Mouse (Mus musculus) heart, adult 8-10 months (tissue): Measurements from ENCODE around the gene Cybrd1. TPM values are rescaled to one million over a fixed set of nuclear protein-coding genes. Genes with fewer than 3 reads are reported as not detected.
A peak's percentile ranks its signal among the peaks of the same experiment; 100 is the strongest.

Experiments used
- DNase-seq: peaks from one replicate; pipeline ENCODE4 v3.0.0; 2022; ENCODE audit warnings: low spot score
- total RNA-seq, 4 experiments: library from RNA; stranded (reverse); gene quantifications; 2 replicates each; pipeline ENCODE4 v1.2.4; 2022

Cybrd1 gene
- total RNA-seq, 4 experiments from 2014 or later: 1.4 to 3.9 (median 1.6) TPM

DNA sequence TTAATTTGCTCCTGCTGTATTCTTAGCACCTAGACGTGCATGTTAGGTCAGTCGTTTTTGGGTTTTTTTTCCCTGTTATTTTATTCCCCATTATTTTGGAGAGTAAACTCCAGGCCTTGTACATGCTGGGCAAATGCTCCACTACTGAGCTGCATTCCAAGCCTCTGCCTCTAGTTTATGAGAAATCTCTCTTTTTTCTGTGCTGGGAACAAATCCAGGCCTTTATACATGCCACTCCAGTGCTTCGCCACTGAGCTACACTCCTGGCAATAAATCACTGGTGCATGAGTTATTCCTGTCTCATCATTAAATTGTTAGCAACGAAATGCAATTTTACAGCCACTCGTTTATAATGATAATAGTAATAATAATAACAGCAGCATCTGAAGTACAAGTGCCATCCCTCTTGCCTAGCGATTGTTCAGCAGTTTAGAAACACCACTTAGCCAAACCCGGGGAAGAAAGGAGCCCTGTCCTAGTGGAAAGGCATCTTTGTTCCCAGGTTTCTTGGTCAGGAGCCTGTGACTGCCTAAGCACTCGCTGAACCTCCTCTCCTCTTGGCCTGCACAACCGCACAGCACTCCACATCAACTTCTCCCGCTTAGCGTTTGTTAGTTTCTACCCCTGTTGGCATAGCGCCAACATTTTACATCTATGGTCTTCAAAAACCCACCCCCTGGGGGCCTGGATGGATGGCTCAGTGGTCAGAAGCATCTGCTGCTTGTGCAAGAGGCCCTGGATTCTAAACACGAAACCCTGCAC lies 4.7 kb downstream of the Cybrd1 start:
- DNase-seq: no peak

DNA sequence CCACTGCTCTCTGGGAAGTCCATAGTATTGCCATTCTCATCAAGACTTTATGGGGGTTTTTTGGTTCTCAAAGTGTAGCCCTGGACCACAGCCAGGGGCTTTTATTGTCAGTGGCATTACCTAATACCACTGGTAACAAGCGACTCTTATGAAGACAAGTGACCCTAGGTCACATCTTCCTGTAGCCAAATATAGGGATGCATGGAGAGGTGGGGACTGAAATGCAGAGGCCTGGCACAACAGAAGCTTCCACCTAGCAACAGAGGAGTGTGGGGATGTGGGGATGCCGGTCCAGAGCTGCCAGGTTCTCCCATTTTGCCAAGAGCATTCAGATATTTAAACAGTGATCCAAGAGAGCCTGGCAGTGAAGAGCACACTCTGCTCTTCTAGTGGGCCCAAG lies 5.9 kb downstream of the Cybrd1 start:
- DNase-seq: no peak

DNA sequence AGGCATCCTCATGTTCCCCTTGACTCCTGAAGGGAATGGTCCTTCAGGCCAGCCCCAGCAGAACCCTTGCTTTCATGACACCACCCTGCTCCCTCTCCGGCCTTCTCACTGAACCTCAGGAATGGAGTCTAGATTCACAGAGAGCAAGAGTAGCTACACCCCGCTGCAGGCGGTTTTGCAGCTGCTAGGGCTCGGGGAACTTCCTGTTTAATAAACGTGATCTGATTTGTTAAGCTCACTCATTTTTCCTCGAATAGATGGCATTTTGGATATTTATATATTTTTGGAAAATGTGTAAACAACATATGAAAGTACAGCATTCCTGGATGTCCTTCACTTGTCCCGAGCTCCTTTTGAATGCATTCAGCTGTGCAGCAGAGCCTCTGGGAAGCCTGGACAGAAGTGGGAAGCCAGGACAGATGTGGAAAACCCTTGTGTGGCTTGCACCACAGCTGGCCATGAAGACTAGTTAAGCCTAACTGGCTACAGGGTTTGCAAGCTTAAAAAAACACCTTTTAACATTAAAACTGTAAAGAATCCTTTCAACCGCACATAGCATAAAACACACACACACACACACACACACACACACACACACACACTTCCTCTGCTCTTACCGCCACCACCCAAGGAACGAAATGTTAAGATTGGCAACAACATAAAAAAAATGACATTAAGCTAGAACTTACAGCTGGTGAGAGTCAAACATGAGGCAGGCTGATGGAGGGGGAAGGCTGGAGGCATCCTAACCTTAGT lies 10.2 kb downstream of the Cybrd1 start:
- DNase-seq: no peak

DNA sequence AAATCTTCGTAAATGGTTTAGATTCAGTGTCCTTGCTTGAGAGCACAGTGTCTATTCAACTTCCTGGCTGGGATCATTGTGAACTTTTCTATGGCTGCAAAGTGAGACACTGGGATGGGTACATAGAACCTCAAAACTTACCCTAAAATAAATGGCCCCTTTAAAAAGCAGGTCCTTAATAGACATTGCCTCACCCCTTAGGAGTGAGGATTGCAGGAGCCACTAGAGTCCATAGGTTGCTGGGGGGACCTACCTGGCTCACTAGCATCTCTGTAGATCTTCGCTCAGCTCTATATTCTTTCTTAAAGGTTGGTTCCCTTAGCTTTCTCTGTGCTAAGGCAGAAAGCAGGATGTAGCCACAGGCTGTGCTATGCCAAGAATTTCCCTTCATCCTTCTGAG lies 12.6 kb downstream of the Cybrd1 start:
- DNase-seq: no peak

DNA sequence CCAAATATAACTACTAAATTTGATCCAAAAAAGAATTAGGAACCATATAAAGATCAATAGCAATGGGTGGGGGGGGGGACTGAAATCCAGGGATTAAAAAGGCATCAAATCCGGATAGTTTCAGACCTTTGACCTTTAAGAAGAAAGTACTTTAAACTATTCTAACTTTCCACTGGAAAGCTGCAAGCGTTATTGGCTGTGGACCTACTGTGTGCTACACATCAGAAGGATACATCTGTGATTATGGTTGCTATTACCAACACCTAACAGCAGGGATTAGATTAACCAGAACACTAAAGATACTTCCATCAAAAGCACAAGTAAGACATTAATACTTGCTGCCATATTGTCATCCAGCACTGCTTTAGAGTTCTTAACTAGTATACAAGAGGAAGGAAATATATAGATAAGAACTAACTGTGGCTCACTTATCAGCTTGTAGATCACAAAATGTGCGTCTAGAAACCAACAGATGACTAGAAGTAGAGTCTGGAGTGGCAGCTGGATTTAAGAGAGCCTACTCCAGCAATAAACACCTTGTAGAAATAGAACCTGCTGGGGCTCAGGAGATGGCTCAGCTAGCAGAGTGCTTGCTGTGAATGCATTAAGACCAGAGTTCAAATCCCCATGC lies 14.3 kb downstream of the Cybrd1 start:
- DNase-seq: no peak

DNA sequence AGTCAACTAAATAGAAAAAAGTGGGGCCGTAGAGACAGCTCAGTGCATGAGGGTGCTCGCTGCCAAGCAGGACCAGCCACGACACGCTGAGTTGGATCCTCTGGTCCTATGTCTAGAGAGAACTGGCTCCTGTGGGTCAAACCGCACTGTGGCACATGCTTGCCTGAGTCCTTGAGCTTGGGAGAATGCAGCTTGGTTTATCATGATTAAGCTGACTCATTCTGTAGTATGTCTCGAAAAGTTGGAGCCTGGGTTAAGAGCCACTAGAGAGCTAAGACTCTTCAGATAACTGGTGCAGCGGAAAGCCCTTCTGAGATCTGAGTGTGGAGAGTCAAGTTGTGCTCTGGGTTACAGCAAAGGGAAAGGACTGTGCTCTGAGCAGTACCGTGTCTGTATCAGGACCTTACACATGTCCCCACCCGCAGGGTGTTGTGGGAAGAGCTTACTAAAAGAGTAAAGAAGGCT lies 16.4 kb downstream of the Cybrd1 start:
- no peak for DNase-seq

DNA sequence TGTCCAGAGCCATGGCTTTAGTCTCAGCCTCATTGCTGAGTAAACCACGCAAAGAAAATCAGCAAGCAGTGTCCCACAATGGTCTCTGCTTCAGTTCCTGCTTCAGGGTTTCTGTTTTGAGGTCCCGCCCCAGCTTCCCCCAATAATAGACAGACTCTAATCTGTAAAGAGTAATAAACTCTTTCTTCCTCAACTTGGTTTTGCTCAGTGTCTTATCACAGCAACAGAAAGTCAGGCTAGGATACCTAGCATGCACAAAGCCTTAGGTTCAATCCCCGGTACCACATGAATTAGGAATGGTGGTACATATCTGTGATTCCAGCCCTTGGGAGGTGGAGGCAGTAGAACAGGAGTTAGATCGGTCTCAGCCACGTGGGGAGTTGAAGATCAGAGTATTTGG lies 17.1 kb downstream of the Cybrd1 start:
- no peak for DNase-seq

DNA sequence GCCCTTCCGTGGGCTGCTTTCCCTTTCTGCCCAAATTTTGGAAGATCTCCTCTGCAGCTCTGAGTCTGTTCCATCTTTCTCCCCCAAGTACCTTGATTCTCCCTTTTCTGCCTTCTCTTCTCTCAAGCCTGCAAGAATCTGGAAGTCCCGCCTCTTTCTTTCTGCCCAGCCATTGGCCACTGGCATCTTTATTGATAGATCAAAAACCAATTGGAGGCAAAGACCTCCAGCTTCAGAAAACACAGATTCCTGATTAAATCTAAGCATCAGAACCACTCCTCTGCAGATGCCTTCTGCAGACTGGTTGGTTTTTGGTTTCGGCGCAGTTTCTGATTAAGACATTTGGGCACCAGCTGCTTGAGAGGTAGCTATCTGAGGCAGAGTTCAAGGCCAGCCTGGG lies 22.9 kb downstream of the Cybrd1 start:
- DNase-seq: no peak

DNA sequence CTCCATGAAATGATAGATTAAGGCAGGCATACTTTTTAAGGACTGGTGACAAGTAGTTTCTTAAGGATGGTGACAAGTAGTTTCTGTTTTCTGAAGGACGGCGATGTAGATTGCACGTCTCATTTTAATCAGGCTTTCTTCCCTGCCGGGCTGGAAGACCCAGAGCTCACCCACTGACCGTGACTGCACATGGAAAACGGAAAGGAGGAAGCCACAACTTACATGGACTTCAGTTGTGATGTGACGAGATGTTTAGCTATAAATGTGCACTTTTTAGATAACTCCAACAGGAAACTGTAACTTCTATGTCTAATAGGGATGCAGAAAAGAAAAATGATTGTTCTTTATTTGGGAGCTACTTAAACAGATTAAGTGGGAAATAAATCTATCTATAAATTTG lies 24.7 kb downstream of the Cybrd1 start:
- no peak for DNase-seq

DNA sequence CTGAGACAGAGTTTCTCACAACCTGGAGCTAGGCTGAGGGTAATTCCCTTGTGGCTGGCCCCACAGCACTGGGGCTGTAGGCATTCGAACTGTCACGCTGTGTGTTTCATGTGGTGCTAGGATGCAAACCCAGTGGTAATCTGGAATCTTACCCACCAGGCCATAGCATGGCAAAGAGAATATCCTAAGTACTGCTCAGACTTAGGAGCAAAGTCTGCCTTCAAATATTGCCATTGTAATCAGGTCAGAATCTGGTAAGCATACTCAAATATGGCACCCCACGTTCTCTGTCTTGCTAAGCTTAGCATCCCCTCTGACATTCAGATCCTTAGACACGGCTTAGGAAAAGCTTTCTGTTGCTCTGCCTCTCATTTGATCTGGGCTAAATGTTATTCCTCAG lies 28.1 kb downstream of the Cybrd1 start:
- no peak for DNase-seq

DNA sequence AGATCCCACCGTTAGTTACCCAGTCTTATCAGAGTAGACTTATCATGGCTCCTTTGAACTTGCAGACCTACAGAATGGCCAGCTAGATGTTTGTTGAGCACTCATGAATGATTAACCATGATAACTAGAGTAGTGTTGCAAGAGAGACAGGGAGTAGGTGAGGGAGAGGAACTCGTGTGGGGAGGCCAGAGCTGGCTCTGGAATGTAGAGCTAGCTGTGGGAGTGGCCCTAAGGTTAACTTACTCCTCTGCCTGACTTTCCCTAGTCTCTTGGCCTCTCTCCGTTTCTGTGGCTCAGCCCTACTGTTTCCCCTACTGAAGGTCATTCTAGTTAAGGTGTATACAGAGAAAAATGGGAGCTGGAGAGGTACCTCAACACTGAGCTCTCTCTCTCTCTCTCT lies 28.5 kb downstream of the Cybrd1 start:
- DNase-seq: no peak

DNA sequence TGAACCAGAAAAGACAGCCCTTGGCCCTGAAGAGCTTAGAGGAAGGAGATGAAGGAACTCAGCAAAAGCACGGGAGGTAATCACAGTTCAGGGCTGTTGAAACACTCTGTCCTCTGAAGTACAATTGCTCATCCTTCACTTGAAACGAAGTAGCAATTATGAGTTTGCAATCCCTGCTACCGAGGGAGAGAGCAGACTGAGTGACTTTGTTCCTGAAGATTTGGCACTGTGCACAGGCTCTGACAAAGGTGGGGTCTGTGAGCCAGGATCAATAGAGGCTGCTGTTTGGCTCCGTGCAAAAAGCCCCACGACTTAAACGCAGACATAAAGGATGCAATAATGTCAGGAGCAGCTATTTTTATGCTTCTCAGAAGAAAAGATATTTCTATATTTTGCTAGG lies 30.1 kb downstream of the Cybrd1 start:
- no peak for DNase-seq

DNA sequence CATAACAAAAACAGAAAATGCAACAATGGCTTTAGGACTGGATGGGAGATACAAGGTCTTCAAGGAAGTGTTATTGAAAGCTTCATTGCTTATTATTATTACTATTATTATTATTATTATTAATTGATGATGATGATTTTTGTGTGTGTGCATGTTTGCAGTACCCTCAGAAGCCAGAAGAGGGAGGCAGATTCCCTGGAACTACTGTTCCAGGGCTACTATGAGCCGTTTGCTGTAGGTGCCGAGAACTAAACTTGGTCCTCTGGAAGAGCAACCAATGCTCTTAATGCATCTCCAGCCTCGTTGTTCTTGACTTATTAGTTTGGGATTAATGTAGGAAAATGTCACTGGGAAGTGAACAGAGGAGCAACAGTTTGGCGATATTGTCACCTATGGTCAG lies 34.4 kb downstream of the Cybrd1 start:
- DNase-seq: no peak

DNA sequence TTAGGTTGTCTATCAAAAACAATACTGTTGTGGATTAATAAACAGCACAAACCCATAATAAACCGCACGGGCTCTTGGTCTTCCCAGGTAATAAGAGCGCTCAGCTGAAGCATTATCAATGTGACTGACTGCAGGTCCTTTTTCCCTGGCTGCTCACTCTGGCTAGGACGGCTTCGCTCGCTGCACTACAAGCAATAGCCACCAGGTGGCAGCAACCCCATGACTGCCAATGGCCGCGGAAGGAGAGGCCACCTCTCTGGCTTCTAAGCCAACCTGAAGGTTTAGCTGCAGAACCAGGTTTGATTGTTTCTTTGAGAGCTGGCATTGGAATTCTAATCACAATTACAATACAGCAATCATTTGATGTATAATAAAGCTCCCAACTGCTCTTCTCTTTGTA lies 37.8 kb downstream of the Cybrd1 start:
- DNase-seq: peak; percentile 60

DNA sequence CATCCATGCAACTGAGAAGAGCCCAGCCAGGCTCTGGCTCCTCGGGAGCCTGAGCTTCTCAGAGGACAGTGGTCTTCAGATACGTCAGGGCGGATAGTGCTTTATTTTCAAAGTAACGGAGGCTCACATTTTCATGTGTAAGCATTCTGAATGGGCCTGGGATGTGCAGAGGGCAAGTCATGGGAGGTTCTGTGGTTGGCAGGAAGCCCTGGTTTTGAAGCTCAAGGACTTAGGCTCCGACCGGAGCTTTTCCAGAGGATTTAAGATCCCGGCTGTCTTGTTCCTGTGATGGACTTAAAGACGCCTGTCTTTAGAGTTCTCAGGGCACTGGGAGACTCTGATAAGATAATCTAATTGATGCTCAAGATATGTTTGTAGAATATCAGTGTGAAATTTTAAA lies 38.7 kb downstream of the Cybrd1 start:
- DNase-seq: no peak

DNA sequence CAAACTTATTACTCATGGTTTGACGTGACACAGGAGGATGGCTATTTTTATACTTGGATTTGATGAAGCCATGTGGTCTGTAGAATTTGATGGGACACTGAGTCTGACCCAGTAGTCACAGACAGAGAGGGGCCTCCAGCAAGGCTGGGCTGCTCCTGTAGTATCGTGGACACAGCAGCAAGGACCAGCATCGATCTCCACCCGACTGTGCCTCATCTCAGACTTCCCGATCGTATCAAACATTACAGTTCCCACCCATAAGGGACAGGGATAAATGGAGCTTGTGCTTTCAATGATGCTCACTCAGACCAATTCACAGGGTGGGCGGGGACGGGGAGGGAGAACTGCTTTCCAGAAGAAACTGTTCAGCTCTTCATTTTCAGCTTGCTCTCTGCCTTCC lies 40.2 kb downstream of the Cybrd1 start:
- no peak for DNase-seq

DNA sequence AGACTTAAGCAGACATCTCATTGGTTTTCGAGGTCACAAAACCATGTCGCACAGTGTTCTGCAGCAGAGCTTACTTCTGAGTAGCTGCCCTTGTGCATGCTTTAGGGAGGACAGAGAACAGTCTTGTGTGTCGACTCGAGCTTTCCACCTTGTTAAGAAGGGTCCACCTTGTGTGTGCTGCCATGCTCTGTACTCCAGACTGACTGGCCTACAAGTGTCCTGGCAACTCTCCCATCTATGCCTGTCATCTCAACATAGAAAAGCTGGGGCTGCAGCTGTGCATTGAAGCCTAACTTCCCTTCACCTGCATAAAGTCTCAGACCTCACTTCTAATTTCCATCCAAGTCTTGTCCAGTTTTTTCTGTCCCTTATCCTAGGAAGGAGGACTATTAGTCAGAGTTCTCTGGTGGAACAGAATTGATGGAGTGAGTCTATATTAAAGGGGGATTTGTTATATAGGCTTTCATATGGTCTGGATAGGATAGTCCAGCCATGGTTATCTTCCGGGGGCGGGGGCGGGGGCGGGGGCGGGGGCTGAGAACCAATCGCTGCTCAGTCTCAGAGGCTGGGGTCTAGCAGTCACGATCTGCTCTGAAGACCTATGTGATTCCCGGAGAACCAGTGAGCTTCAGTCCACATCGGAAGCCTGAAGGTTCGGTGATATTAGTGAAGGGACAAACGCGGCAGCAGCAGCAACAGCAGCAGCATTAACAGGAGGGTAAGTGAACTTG lies 42.0 kb downstream of the Cybrd1 start:
- no peak for DNase-seq

DNA sequence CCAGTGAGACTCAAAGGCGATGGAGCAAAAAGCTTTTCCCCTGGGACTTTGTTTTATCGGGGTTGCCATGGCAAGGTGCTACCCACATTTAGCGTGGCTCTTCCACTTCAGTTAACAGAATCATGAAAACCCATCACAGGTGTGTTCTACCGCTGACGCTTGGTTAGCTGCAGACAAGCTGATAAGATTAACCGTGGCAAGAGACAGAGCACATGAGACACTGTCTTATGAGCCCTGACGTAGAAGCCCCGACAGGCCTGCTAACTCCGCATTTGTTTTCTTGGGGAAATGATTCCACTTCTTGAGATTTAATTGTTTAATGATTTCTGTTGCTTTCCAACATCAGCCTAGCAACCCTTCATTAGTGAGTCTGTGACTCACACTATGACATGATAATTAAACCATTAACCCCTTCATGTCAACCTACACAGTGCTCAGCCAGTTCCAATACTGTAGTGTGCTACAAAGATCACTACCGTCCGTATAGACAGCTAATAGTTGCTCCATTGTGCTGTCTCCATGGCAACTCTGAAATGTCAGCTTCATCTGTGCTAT lies 42.7 kb downstream of the Cybrd1 start:
- DNase-seq: no peak

DNA sequence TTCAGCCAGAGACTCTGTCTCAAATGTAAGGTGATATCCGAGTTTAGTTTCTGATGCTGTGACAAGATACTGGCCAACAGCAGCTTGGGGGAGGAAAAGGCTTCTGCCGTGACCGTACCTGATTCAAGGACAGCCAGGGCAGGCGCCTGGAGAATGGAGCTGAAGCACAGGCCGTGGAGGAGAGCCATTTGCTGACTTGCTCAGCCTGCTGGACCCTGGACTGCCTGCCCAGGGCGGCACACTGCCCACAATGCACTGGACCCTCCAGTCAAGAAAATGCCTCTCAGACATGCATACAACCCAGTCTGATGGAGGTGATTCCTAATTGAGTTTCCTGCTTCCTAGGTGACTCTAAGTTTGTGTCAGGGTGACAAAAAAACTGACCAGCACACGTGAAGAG lies 43.8 kb downstream of the Cybrd1 start:
- DNase-seq: no peak

DNA sequence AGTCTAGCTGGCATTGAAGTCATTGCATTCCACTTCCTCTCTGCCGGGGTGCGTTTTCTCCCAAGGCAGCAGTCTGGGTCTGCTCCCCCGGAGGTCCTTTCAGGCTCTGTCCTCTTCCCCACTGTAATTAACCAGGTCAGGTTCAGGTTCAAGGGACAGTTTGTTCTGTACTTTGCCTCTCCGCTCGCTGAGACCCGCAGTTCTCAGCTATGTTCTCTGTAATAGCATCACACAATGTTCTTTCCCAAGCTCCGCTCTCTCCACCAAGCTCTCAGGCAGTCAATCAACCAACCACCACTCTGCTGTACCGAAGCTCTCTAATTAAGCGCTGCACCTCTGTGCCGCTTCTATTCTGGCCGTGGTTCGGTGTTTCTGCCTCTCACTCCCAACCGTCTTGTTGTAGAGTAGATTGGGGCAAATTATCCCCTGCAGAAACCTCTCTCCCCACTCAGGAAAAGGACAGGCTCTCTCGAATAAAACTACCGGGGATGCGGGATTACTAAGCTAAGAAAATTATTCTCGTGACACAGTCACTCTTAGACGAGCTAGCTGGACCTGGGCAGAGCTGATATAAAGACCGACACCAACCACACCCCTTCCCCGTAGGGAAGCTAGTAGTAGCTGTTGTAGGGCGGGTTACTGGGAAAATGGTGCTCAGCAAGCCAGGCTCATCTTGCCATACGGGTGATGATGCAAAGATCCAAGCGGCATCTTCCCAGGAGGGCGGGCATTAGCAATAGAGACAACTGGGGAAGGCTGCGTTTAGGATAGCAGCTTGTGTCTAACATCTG lies 45.3 kb downstream of the Cybrd1 start:
- no peak for DNase-seq

DNA sequence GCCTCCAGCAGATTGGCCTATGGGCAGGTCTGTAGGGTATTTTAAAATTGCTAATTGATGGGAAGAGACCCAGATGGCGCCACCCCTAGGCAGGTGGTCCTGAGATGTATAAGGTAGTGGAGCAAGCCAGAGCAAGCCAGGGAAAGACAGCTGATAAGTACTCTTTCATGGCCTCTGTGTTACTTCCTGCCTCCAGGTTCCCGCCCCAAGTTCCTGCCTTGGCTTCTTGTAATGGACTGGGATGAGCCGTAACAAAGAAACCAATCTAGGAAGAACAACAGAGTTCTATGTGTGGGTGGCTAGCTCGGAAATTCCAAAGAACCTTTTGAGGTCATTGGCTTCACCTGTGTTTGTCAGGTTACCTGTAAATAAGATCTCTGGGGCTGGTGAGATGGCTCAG lies 49.5 kb downstream of the Cybrd1 start:
- DNase-seq: no peak
